In the genomic region with DNA sequence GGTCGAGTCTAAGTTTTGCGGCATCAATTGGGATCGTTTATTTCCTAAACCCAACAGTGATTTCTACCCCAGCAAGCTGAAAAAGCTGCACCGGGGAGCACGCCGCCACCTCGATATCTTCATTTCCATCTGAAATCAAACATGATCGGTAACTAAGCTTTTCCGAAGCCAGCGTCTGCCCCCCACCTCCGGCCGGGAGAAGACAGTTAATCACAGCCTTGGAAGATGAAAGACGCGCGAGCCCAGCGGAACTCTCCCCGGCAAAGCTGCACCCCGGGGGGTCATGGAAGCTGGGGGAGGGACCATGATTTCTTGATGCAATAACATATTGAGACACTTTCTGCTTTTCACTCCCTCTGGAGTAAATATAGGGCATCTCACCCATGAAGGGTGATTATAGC, we compare ENCODE assay signal across 9 mouse cellular contexts.
DNase-seq lines count a peak whose midpoint lies in the region; ATAC-seq lines count a peak whose summit lies in the region.
"Had no signal": no experiment of that assay in that cellular context is flagged by ENCODE, and none has a peak within 500 bp of the region (broad histone marks: within the 10 kb centered on the region; RNA-seq: fewer than 3 reads in every experiment).

No protein-coding gene starts in this region.

- H3K9me3 ChIP-seq in heart, embryonic 11.5 days (replicated peaks; ENCODE audit: control insufficient read depth, low read length), result no peaks in the 10 kb centered on the region
- no peaks in the 10 kb centered on the region for H3K9me3 ChIP-seq in forebrain, embryonic 16.5 days (ENCODE audit: control insufficient read depth, low read length)
- H3K9me3 ChIP-seq in midbrain, embryonic 12.5 days, result no peaks in the 10 kb centered on the region

- no peak for ATAC-seq in heart, embryonic 11.5 days (replicated peaks; ENCODE audit: insufficient number of reproducible peaks, low FRiP score, low TSS enrichment)
- no peak for ATAC-seq in forebrain, embryonic 16.5 days
- ATAC-seq in midbrain, embryonic 12.5 days (ENCODE audit: low FRiP score, low read depth), result no peak

- H3K4me2 ChIP-seq in heart, embryonic 11.5 days, result peak overlapping the region; percentile 29
- peak overlapping the region; percentile 58 for H3K4me2 ChIP-seq in forebrain, embryonic 16.5 days (ENCODE audit: low read length)
- peak overlapping the region; percentile 56 for H3K4me2 ChIP-seq in midbrain, embryonic 12.5 days (replicated peaks)

- H3K27me3 ChIP-seq in heart, embryonic 11.5 days (ENCODE audit: control insufficient read depth, insufficient read depth, low read length), result peaks cover 65% of the 10 kb centered on the region
- no peaks in the 10 kb centered on the region for H3K27me3 ChIP-seq in forebrain, embryonic 16.5 days (replicated peaks; ENCODE audit: control insufficient read depth, insufficient read depth, low read length)
- peaks cover 38% of the 10 kb centered on the region for H3K27me3 ChIP-seq in midbrain, embryonic 12.5 days

- WGBS in heart, embryonic 11.5 days (ENCODE audit: insufficient replicate concordance), result 2% methylated on average over 18 of the region's 18 CpGs
- under 1% methylated on average over 18 of the region's 18 CpGs for WGBS in forebrain, embryonic 16.5 days
- WGBS in midbrain, embryonic 12.5 days, result 0% methylated on average over 18 of the region's 18 CpGs

- no peak for DNase-seq in heart, postnatal 4 days
- peak; percentile 29 for DNase-seq in WW6 (ENCODE audit: low read depth, low spot score)
- DNase-seq in gastrocnemius, postnatal 25 days, result no peak
- DNase-seq in gastrocnemius, postnatal 4 days (ENCODE audit: low spot score in 2 of 2), result no peak
- no peak for DNase-seq in frontal cortex, postnatal 25 days (ENCODE audit: low spot score in 2 of 2)

- H3K4me3 ChIP-seq in heart, embryonic 11.5 days (ENCODE audit: low read depth, low read length), result no peak overlapping the region
- peak overlapping the region; percentile 35 for H3K4me3 ChIP-seq in forebrain, embryonic 16.5 days (replicated peaks; ENCODE audit: low read length)
- H3K4me3 ChIP-seq in midbrain, embryonic 12.5 days, result peak overlapping the region; percentile 32

- H3K9ac ChIP-seq in heart, embryonic 11.5 days (ENCODE audit: low read depth, low read length), result no peak overlapping the region
- H3K9ac ChIP-seq in forebrain, embryonic 16.5 days (replicated peaks; ENCODE audit: low read depth, low read length), result peak overlapping the region; percentile 55
- H3K9ac ChIP-seq in midbrain, embryonic 12.5 days (replicated peaks), result peak overlapping the region; percentile 35; the same call in 1 of the 2 replicates

- H3K4me1 ChIP-seq in heart, embryonic 11.5 days (ENCODE audit: control insufficient read depth, insufficient read depth, low read length), result peaks cover 5% of the 10 kb centered on the region; the same call in 1 of the 2 replicates
- peaks cover 63% of the 10 kb centered on the region for H3K4me1 ChIP-seq in forebrain, embryonic 16.5 days (replicated peaks; ENCODE audit: control insufficient read depth, insufficient read depth, low read length)
- peaks cover 64% of the 10 kb centered on the region for H3K4me1 ChIP-seq in midbrain, embryonic 12.5 days

- H3K27ac ChIP-seq in heart, embryonic 11.5 days (ENCODE audit: low read depth, low read length), result no peak overlapping the region
- peak overlapping the region; percentile 93 for H3K27ac ChIP-seq in forebrain, embryonic 16.5 days (ENCODE audit: low read length)
- no peak overlapping the region for H3K27ac ChIP-seq in midbrain, embryonic 12.5 days (replicated peaks)

- no peaks in the 10 kb centered on the region for H3K36me3 ChIP-seq in heart, embryonic 11.5 days (ENCODE audit: control insufficient read depth, insufficient read depth, low read length)
- H3K36me3 ChIP-seq in forebrain, embryonic 16.5 days (ENCODE audit: control insufficient read depth, insufficient read depth), result no peaks in the 10 kb centered on the region
- H3K36me3 ChIP-seq in midbrain, embryonic 12.5 days, result no peaks in the 10 kb centered on the region
- H3K36me3 ChIP-seq: G1E had no signal
